Mouse (Mus musculus): ENCODE measurements around the gene Trim47. TPM values are rescaled to one million over a fixed set of nuclear protein-coding genes. Genes with fewer than 3 reads are reported as not detected.
A peak's percentile ranks its signal among the peaks of the same experiment; 100 is the strongest.

The Trim47 gene
- polyA plus RNA-seq, 1 experiment, result 0.17 TPM

GRCm38 (mm10) chr11:116057237-116057881 is 69.7 kb downstream of the Trim47 start:
- H3K9me3 ChIP-seq (ENCODE audit: control insufficient read depth, low read length), result no peaks in the 10 kb centered on the region
- H3K27me3 ChIP-seq (ENCODE audit: control insufficient read depth), result no peaks in the 10 kb centered on the region
- TF ChIP-seq TAL1 (IDR thresholded peaks at IDR 0.05; ENCODE audit: low read length), result no peak
- peak; percentile 68 for TF ChIP-seq GATA1 (IDR thresholded peaks at IDR 0.05; ENCODE audit: low read length)
- H3K4me3 ChIP-seq (replicated peaks), result no peak overlapping the region
- peaks cover 100% of the 10 kb centered on the region for H3K36me3 ChIP-seq (ENCODE audit: control insufficient read depth)
- H3K4me1 ChIP-seq (ENCODE audit: control insufficient read depth), result peaks cover 64% of the 10 kb centered on the region

DNA sequence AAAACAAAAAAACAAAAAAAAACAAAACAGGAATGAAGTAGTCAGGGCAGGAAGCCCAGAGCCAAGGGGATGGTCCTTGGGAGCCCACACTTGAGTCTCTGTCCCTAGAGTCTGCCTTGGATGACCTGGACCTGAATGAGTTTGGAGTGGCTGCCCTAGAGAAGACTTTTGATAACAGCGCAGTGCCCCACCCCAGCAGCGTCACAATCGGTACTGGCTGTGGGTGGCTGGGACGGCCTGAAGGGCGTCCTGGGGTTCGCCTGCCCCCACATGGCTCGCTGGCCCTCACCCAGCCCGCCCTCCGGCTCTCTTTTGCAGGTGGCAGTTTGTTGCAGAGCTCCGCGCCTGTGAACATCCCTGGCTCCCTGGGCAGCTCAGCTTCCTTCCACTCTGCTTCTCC is 71.1 kb downstream of the Trim47 start:
- no peak overlapping the region for H3K4me3 ChIP-seq (replicated peaks)
- H3K9me3 ChIP-seq (ENCODE audit: control insufficient read depth, low read length), result no peaks in the 10 kb centered on the region
- peaks cover 64% of the 10 kb centered on the region for H3K4me1 ChIP-seq (ENCODE audit: control insufficient read depth)
- H3K36me3 ChIP-seq (ENCODE audit: control insufficient read depth), result peaks cover 97% of the 10 kb centered on the region
- no peaks in the 10 kb centered on the region for H3K27me3 ChIP-seq (ENCODE audit: control insufficient read depth)
- TF ChIP-seq TAL1 (IDR thresholded peaks at IDR 0.05; ENCODE audit: low read length) (no peak), GATA1 (IDR thresholded peaks at IDR 0.05; ENCODE audit: low read length) (no peak)

Other genes starting within 250 kb of the Trim47 start
- gene Smim5, start 227.2 kb downstream of the Trim47 start, polyA plus RNA-seq (2012), result 2.1 and 3.2 TPM in 2 replicates
- gene Smim6, start 215.2 kb downstream of the Trim47 start, polyA plus RNA-seq (2012), result 0.09 and 0.28 TPM in 2 replicates
- 3.0 and 3.7 TPM in 2 replicates for gene Sap30bp, start 193.9 kb downstream of the Trim47 start, polyA plus RNA-seq (2012)
- 1.4 and 2.3 TPM in 2 replicates for gene Recql5, start 193.7 kb downstream of the Trim47 start, polyA plus RNA-seq (2012)
- gene Itgb4, start 152.5 kb downstream of the Trim47 start, polyA plus RNA-seq (2012), result 0.01 TPM in 1 of 2 replicates, not detected in the other
- gene Galk1, start 114.5 kb downstream of the Trim47 start, polyA plus RNA-seq (2012), result 1.5 and 1.9 TPM in 2 replicates
- 117 and 150 TPM in 2 replicates for gene H3f3b, start 99.2 kb downstream of the Trim47 start, polyA plus RNA-seq (2012)
- 3.6 and 3.8 TPM in 2 replicates for gene Unk, start 96.9 kb downstream of the Trim47 start, polyA plus RNA-seq (2012)
- 14.5 and 18.2 TPM in 2 replicates for gene Unc13d, start 49.2 kb downstream of the Trim47 start, polyA plus RNA-seq (2012)
- 142 and 153 TPM in 2 replicates for gene Wbp2, start 40.2 kb downstream of the Trim47 start, polyA plus RNA-seq (2012)
- 0.04 and 0.08 TPM in 2 replicates for gene Trim65, start 3.9 kb upstream of the Trim47 start, polyA plus RNA-seq (2012)
- 7.7 and 8.4 TPM in 2 replicates for gene Mrpl38, start 11.7 kb upstream of the Trim47 start, polyA plus RNA-seq (2012)
- 1.1 and 1.3 TPM in 2 replicates for gene Fbf1, start 41.0 kb upstream of the Trim47 start, polyA plus RNA-seq (2012)
- 7.6 and 10.2 TPM in 2 replicates for gene Ten1, start 71.6 kb upstream of the Trim47 start, polyA plus RNA-seq (2012)
- 0.10 and 0.11 TPM in 2 replicates for gene Acox1, start 71.8 kb upstream of the Trim47 start, polyA plus RNA-seq (2012)
- 0.01 TPM in 2 replicates for gene Evpl, start 110.9 kb upstream of the Trim47 start, polyA plus RNA-seq (2012)
- 0.78 and 1.9 TPM in 2 replicates for gene Srp68, start 147.0 kb upstream of the Trim47 start, polyA plus RNA-seq (2012)
- not detected in 2 replicates for gene Galr2, start 153.7 kb upstream of the Trim47 start, polyA plus RNA-seq (2012)
- 0.84 and 0.94 TPM in 2 replicates for gene Exoc7, start 180.0 kb upstream of the Trim47 start, polyA plus RNA-seq (2012)
- 0.01 and 0.02 TPM in 2 replicates for gene Foxj1, start 208.2 kb upstream of the Trim47 start, polyA plus RNA-seq (2012)